Mouse (Mus musculus) macrophage (primary cell): ENCODE data around the gene Gna11. TPM values are rescaled to one million over a fixed set of nuclear protein-coding genes. Genes with fewer than 3 reads are reported as not detected.

ENCODE experiments used
- H3K27ac ChIP-seq: fragments of 350-480 bp; formaldehyde crosslinking; 2 replicates; pipeline ENCODE4 v1.9.0; 2021
- H3K36me3 ChIP-seq: fragments of 350-480 bp; formaldehyde crosslinking; 2 replicates; pipeline ENCODE4 v1.9.0; 2021; ENCODE audit errors: inconsistent target
- H3K4me3 ChIP-seq: fragments of 350-480 bp; formaldehyde crosslinking; 2 replicates; pipeline ENCODE4 v1.9.0; 2021; ENCODE audit errors: inconsistent target
- H3K79me2 ChIP-seq: fragments of 350-480 bp; formaldehyde crosslinking; 2 replicates; pipeline ENCODE4 v1.9.0; 2021; ENCODE audit errors: inconsistent target
- WGBS: methylation state at CpG from one replicate; pipeline ENCODE4 v1.1.7; 2026; ENCODE audit warnings: inconsistent platforms; ENCODE audit not compliant: missing documents; 5-methylcytosine and 5-hydroxymethylcytosine counted together
- polyA plus RNA-seq: library from polyadenylated mRNA; stranded (reverse); fragments of 250-400 nt; gene quantifications from 3 replicates; pipeline ENCODE4 v1.2.4, GENCODE M21; 2018; ENCODE audit warnings: inconsistent platforms

Gene Gna11
- polyA plus RNA-seq, 1 experiment from 2014 or later: 3.5 TPM

GRCm38 (mm10) chr10:81483983-81484382, 61.0 kb downstream of the Gna11 start:
- peaks cover 24% of the 10 kb centered on the region; the same call in 1 of the 2 replicates for H3K36me3 ChIP-seq
- WGBS: 0% methylated on average over 4 of the region's 9 CpGs
- no peak overlapping the region for H3K4me3 ChIP-seq
- no peaks in the 10 kb centered on the region for H3K79me2 ChIP-seq
- H3K27ac ChIP-seq: no peak overlapping the region

GRCm38 (mm10) chr10:81482533-81482889, 62.5 kb downstream of the Gna11 start, which contains the start of gene Celf5:
Celf5 (minus strand) TSS chr10:81482709.
- no peaks in the 10 kb centered on the region for H3K79me2 ChIP-seq
- H3K36me3 ChIP-seq: peaks cover 9% of the 10 kb centered on the region; the same call in 1 of the 2 replicates
- H3K27ac ChIP-seq: no peak within 1 kb of the TSS
- no peak within 1 kb of the TSS for H3K4me3 ChIP-seq
- WGBS: under 1% methylated on average over 35 of the region's 36 CpGs

- Histone ChIP-seq H3K36me3 (0 out of 2 replicates have a peak, but pooled peaks cover 3% of the 10 kb centered on the region), H3K4me3 (no peak overlapping the region), H3K27ac (no peak overlapping the region), H3K79me2 (no peaks in the 10 kb centered on the region)
- 4% methylated on average over 30 of the region's 35 CpGs for WGBS
These were observed 63.1 kb downstream of the Gna11 start for GRCm38 (mm10) chr10:81481605-81482532.

Other genes with a start within 250 kb of the Gna11 start
- 14.4 to 21.3 TPM (median 15.1 TPM) in 3 replicates for gene Cactin, start 224.1 kb downstream of the Gna11 start, polyA plus RNA-seq
- not detected in 3 replicates for gene Tbxa2r, start 216.5 kb downstream of the Gna11 start, polyA plus RNA-seq
- gene Gipc3, start 201.9 kb downstream of the Gna11 start, polyA plus RNA-seq: 0.07 TPM in 1 of 3 replicates, not detected in the others
- gene Hmg20b, start 194.7 kb downstream of the Gna11 start, polyA plus RNA-seq: 33.1 to 54.6 TPM (median 42.5 TPM) in 3 replicates
- gene Mfsd12, start 187.7 kb downstream of the Gna11 start, polyA plus RNA-seq: 129 to 266 TPM (median 167 TPM) in 3 replicates
- 1.5 to 9.8 TPM (median 2.5 TPM) in 3 replicates for gene 4930404N11Rik, start 179.4 kb downstream of the Gna11 start, polyA plus RNA-seq
- gene Fzr1, start 166.7 kb downstream of the Gna11 start, polyA plus RNA-seq: 12.9 to 17.0 TPM (median 15.3 TPM) in 3 replicates
- 21.0 to 48.1 TPM (median 32.0 TPM) in 3 replicates for gene Dohh, start 160.8 kb downstream of the Gna11 start, polyA plus RNA-seq
- 0.07 to 1.0 TPM (median 0.46 TPM) in 3 replicates for gene Gm48551, start 160.7 kb downstream of the Gna11 start, polyA plus RNA-seq
- gene Gm48552, start 156.2 kb downstream of the Gna11 start, polyA plus RNA-seq: 0.57 TPM in 1 of 3 replicates, not detected in the others
- 9.6 to 21.8 TPM (median 14.6 TPM) in 3 replicates for gene Smim24, start 152.1 kb downstream of the Gna11 start, polyA plus RNA-seq
- gene Nfic, start 89.6 kb downstream of the Gna11 start, polyA plus RNA-seq: 33.6 to 60.6 TPM (median 57.7 TPM) in 3 replicates
- 0.04 TPM in 1 of 3 replicates, not detected in the others for gene Celf5, start 62.5 kb downstream of the Gna11 start, polyA plus RNA-seq
- gene Ncln, start 48.8 kb downstream of the Gna11 start, polyA plus RNA-seq: 54.5 to 93.3 TPM (median 77.1 TPM) in 3 replicates
- 0.14 to 0.26 TPM (median 0.14 TPM) in 3 replicates for gene S1pr4, start 45.1 kb downstream of the Gna11 start, polyA plus RNA-seq
- 4.6 to 16.6 TPM (median 10.2 TPM) in 3 replicates for gene Gna15, start 21.0 kb downstream of the Gna11 start, polyA plus RNA-seq
- gene Aes, start 14.3 kb upstream of the Gna11 start, polyA plus RNA-seq: 301 to 334 TPM (median 303 TPM) in 3 replicates
- gene Tle2, start 29.4 kb upstream of the Gna11 start, polyA plus RNA-seq: 1.3 to 3.9 TPM (median 3.6 TPM) in 3 replicates
- gene Tle6, start 55.9 kb upstream of the Gna11 start, polyA plus RNA-seq: 9.8 to 17.4 TPM (median 16.7 TPM) in 3 replicates
- 0.30 to 0.55 TPM (median 0.40 TPM) in 3 replicates for gene BC025920, start 61.1 kb upstream of the Gna11 start, polyA plus RNA-seq
- 7.3 to 9.1 TPM (median 8.1 TPM) in 3 replicates for gene Sirt6, start 82.6 kb upstream of the Gna11 start, polyA plus RNA-seq
- 10.3 to 12.0 TPM (median 11.5 TPM) in 3 replicates for gene Ankrd24, start 83.3 kb upstream of the Gna11 start, polyA plus RNA-seq
- gene Gm10778, start 103.9 kb upstream of the Gna11 start, polyA plus RNA-seq: 2.2 to 2.9 TPM (median 2.6 TPM) in 3 replicates
- 3.1 to 4.4 TPM (median 3.4 TPM) in 3 replicates for gene Zfp433, start 159.6 kb upstream of the Gna11 start, polyA plus RNA-seq
- gene Gm3055, start 226.0 kb upstream of the Gna11 start, polyA plus RNA-seq: 1.6 to 1.7 TPM (median 1.6 TPM) in 3 replicates